Mouse (Mus musculus): ENCODE data around the gene Olfr344.

Gene Olfr344

GRCm38 (mm10) chr2:36566362-36566761 lies at the start of gene Olfr344:
Gene Olfr344, plus strand, starts transcription at chr2:36566662.
- no peak for DNase-seq (ENCODE audit: low spot score in 2 of 2)

GRCm38 (mm10) chr2:36524698-36525097 lies 41.8 kb upstream of the Olfr344 start, which contains the start of gene Olfr342:
Gene Olfr342, plus strand, starts transcription at chr2:36524998.
- DNase-seq (ENCODE audit: low spot score in 2 of 2): no peak

GRCm38 (mm10) chr2:36565156-36565555 lies 1.3 kb upstream of the Olfr344 start:
- DNase-seq (ENCODE audit: low spot score in 2 of 2): no peak

- DNase-seq (ENCODE audit: low spot score in 2 of 2): no peak
Observed at GRCm38 (mm10) chr2:36567022-36567421, 560 bp downstream of the Olfr344 start.

- no peak for DNase-seq (ENCODE audit: low spot score in 2 of 2)
Observed at GRCm38 (mm10) chr2:36567845-36568244, 1.4 kb downstream of the Olfr344 start.

All from right cerebral cortex, postnatal 36 days (tissue).